Mouse (Mus musculus) liver, embryonic 13.5 days (tissue): ENCODE measurements around the gene Irf2bpl. TPM values are rescaled to one million over a fixed set of nuclear protein-coding genes. Genes with fewer than 3 reads are reported as not detected.
A peak's percentile ranks its signal among the peaks of the same experiment; 100 is the strongest.

Experiments used
- ATAC-seq: fragments of 200-750 bp; cut with Nextera tagmentation; 2 replicates; pipeline ENCODE4 v1.8.0; 2017; ENCODE audit warnings: low read depth, mild to moderate bottlenecking, moderate number of reproducible peaks, moderate library complexity
- DNase-seq: peaks from one replicate; pipeline ENCODE4 v3.0.0; 2022
- H3K27ac ChIP-seq: fragments of 300-500 bp; sonication (generic); 2 replicates; pipeline ENCODE4 v1.5.1; 2015; ENCODE audit warnings: moderate library complexity, mild to moderate bottlenecking, inconsistent platforms
- H3K27me3 ChIP-seq: fragments of 300-500 bp; sonication (generic); 2 replicates; pipeline ENCODE4 v1.6.1; 2015; ENCODE audit warnings: mild to moderate bottlenecking, inconsistent platforms
- H3K36me3 ChIP-seq: fragments of 300-500 bp; sonication (generic); 2 replicates; pipeline ENCODE4 v1.6.1; 2015; ENCODE audit warnings: mild to moderate bottlenecking, inconsistent platforms
- H3K4me1 ChIP-seq: fragments of 300-500 bp; sonication (generic); replicated peaks from 2 replicates; pipeline ENCODE4 v1.6.1; 2015; ENCODE audit warnings: inconsistent platforms
- H3K4me2 ChIP-seq: fragments of 300-500 bp; sonication (generic); 2 replicates; pipeline ENCODE4 v1.6.1; 2015; ENCODE audit warnings: inconsistent platforms, mild to moderate bottlenecking, moderate library complexity
- H3K4me3 ChIP-seq: fragments of 300-500 bp; sonication (generic); replicated peaks from 2 replicates; pipeline ENCODE4 v1.5.1; 2015; ENCODE audit warnings: mild to moderate bottlenecking, inconsistent platforms
- H3K9ac ChIP-seq: fragments of 300-500 bp; sonication (generic); 2 replicates; pipeline ENCODE4 v1.6.1; 2015; ENCODE audit warnings: mild to moderate bottlenecking, inconsistent platforms
- H3K9me3 ChIP-seq: fragments of 300-500 bp; sonication (generic); replicated peaks from 2 replicates; pipeline ENCODE4 v1.6.1; 2016; ENCODE audit warnings: inconsistent platforms
- WGBS: fragments of 180-500 bp; shearing (Covaris S2); methylation state at CpG from one replicate; pipeline ENCODE4 v1.1.7; 2015; ENCODE audit not compliant: insufficient replicate concordance; 5-methylcytosine and 5-hydroxymethylcytosine counted together
- polyA plus RNA-seq: library from polyadenylated mRNA; unstranded; fragments of >200 nt; fragmentation: Nextera tagmentation; extraction: Ambion mirVana; gene quantifications from 2 replicates; pipeline ENCODE4 v1.2.1, GENCODE M21; 2015

Gene Irf2bpl
- polyA plus RNA-seq, 1 experiment from 2014 or later: 2.8 TPM

GRCm38 (mm10) chr12:86896921-86897512, 12.4 kb upstream of the Irf2bpl start:
- H3K36me3 ChIP-seq: no peaks in the 10 kb centered on the region
- H3K27me3 ChIP-seq: peaks cover 3% of the 10 kb centered on the region
- H3K4me2 ChIP-seq: no peak overlapping the region
- WGBS: 26% methylated on average over 7 of the region's 7 CpGs
- 0 out of 2 replicates have a peak overlapping the region, but pooled peaks have one; percentile 22 for H3K9ac ChIP-seq
- H3K4me1 ChIP-seq: peaks cover 73% of the 10 kb centered on the region
- no peak overlapping the region for H3K4me3 ChIP-seq
- H3K27ac ChIP-seq: peak overlapping the region; percentile 56; the same call in 1 of the 2 replicates
- H3K9me3 ChIP-seq: no peaks in the 10 kb centered on the region
- ATAC-seq (no peak), DNase-seq (no peak)

- Histone ChIP-seq H3K4me1 (peaks cover 78% of the 10 kb centered on the region), H3K9me3 (no peaks in the 10 kb centered on the region), H3K36me3 (no peaks in the 10 kb centered on the region), H3K27me3 (peaks cover 9% of the 10 kb centered on the region), H3K9ac (peak overlapping the region; percentile 22; the same call in 1 of the 2 replicates), H3K4me2 (no peak overlapping the region), H3K4me3 (no peak overlapping the region), H3K27ac (peak overlapping the region; percentile 56; the same call in 1 of the 2 replicates)
- ATAC-seq: no peak
- DNase-seq: no peak
- WGBS: 46% methylated on average over 7 of the region's 7 CpGs
These were observed 11.9 kb upstream of the Irf2bpl start for GRCm38 (mm10) chr12:86896441-86896890.

- no peak overlapping the region for H3K9ac ChIP-seq
- H3K4me3 ChIP-seq: no peak overlapping the region
- H3K27me3 ChIP-seq: peaks cover 13% of the 10 kb centered on the region
- no peak for ATAC-seq
- peak overlapping the region; percentile 84; the same call in 1 of the 2 replicates for H3K4me2 ChIP-seq
- H3K27ac ChIP-seq: peak overlapping the region; percentile 93; the same call in 1 of the 2 replicates
- H3K9me3 ChIP-seq: no peaks in the 10 kb centered on the region
- no peak for DNase-seq
- peaks cover 82% of the 10 kb centered on the region for H3K4me1 ChIP-seq
- 50% methylated on average over 4 of the region's 4 CpGs for WGBS
- H3K36me3 ChIP-seq: no peaks in the 10 kb centered on the region
These were observed 11.3 kb upstream of the Irf2bpl start for GRCm38 (mm10) chr12:86895703-86896409.

GRCm38 (mm10) chr12:86894841-86895428, 10.3 kb upstream of the Irf2bpl start:
- Histone ChIP-seq H3K27me3 (peaks cover 22% of the 10 kb centered on the region), H3K27ac (peak overlapping the region; percentile 93), H3K4me3 (peak overlapping the region; percentile 61), H3K4me1 (peaks cover 87% of the 10 kb centered on the region), H3K4me2 (peak overlapping the region; percentile 84), H3K9ac (peak overlapping the region; percentile 70), H3K36me3 (no peaks in the 10 kb centered on the region), H3K9me3 (no peaks in the 10 kb centered on the region)
- no peak; the same call in 1 of the 2 replicates for ATAC-seq
- 4% methylated on average over 12 of the region's 12 CpGs for WGBS
- no peak for DNase-seq

DNA sequence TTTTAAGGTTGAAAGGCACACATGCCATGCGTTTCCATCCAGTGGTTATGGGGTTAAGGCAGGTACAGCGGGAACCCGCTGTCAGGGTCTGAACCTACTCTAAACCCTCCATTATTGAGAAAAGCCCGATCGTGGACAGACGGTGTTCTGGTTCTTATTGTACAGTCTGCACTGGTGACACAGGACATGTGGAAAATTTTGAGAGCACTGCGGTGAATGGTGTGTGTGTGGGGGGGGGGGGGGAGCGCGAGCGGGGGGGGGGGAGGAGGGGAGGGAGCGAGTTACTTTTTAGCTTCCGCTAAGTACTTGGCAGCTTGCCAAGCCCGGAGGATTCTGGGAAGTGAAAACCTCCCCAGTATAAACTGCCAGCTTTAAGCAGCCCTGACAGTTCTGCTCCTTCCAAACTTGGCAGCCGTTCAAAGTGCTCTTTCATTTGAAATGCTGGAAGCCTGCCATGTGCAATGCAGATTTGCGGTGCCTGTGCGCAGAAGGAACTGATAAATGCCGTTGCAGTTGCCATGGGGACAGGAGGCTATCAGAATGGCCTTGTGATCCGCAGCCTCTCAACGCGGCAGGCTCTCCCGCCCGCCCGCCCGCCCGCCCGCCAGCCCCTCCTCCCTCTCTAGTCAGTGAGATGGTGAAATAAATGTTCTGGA, 9.7 kb upstream of the Irf2bpl start:
- H3K9ac ChIP-seq: peak overlapping the region; percentile 70
- DNase-seq (peak; percentile 78), ATAC-seq (peak; percentile 82)
- H3K4me3 ChIP-seq: peak overlapping the region; percentile 61
- under 1% methylated on average over 21 of the region's 26 CpGs for WGBS
- peaks cover 89% of the 10 kb centered on the region for H3K4me1 ChIP-seq
- no peaks in the 10 kb centered on the region for H3K36me3 ChIP-seq
- no peaks in the 10 kb centered on the region for H3K9me3 ChIP-seq
- H3K27me3 ChIP-seq: peaks cover 28% of the 10 kb centered on the region
- H3K4me2 ChIP-seq: peak overlapping the region; percentile 84
- H3K27ac ChIP-seq: peak overlapping the region; percentile 93

DNA sequence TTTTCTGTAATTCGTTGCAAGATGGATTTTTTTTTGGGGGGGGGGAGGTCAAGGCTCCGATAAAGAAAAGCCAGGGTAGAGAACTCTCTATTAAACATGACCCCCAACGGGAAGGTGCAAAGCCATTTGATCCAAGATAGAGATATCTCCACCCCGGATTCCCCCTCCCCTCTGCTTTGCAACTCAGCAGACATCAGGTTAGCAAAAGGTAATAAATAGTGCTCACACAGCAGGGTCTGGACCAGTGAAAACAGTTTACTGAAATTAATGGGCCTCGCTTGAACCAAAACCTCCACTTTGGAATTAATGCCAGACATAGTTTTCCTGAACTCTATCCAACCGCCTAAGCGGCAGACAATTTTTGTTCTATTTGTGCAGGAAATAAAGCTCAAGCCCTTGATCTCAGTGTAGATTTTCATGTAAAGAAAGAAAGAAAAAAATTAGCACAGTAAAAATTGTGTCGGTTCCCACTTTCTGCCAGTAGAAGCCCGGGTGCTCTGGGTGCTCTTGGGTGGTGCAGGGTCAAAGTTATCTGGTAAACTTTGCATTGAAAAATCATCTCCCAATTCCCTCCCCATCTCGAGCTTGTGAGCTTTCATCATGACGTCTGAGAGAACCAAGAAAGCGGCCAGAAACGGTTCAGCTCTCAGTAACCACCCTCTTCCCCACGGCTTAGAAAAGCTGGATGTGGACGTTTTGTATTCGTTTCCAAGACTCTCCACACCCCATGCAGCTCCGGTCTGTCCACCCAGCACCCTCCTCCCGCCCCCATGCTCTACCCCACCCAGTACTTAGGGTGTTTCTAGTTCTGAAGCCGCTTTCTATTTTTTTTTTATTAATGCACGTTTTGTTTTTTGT, 9.0 kb upstream of the Irf2bpl start:
- peaks cover 36% of the 10 kb centered on the region for H3K27me3 ChIP-seq
- peak overlapping the region; percentile 66 for H3K9ac ChIP-seq
- 6% methylated on average over 20 of the region's 20 CpGs for WGBS
- ATAC-seq: peak; percentile 38
- no peaks in the 10 kb centered on the region for H3K36me3 ChIP-seq
- H3K4me2 ChIP-seq: peak overlapping the region; percentile 84
- DNase-seq: no peak
- peak overlapping the region; percentile 93 for H3K27ac ChIP-seq
- peaks cover 93% of the 10 kb centered on the region for H3K4me1 ChIP-seq
- H3K9me3 ChIP-seq: no peaks in the 10 kb centered on the region
- peak overlapping the region; percentile 61 for H3K4me3 ChIP-seq

DNA sequence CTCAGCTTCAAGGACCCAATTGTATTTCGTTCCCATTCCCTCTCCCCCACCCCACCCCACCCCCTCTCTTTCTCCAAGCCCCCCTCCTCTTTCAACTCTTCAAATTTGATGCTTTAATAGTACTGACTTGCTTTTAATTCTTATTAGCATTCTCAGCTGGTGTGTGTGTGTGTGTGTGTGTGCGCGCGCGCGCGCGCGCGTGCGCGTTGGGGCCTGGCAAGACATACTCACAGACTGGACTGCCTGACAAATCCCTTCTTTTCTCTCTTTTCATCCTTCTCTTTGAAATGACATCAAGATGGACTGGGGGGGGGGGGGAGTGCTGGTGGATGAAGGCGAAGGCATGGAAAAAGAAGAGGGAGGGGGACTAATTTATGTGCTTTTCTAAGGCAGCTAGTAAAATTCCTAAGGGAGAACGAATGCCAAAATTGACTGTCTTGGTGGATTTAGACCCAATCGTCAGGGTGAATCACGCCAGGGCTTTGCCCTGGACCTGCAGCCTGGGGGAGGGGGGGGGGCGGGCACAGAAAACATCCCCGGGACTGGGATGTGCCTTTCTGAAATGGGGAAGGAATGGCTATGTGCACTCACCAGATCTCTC, 8.2 kb upstream of the Irf2bpl start:
- peak overlapping the region; percentile 65; the same call in 1 of the 2 replicates for H3K9ac ChIP-seq
- ATAC-seq: no peak
- DNase-seq: no peak
- WGBS: 2% methylated on average over 18 of the region's 18 CpGs
- H3K27me3 ChIP-seq: peaks cover 43% of the 10 kb centered on the region
- peak overlapping the region; percentile 58 for H3K4me3 ChIP-seq
- peaks cover 93% of the 10 kb centered on the region for H3K4me1 ChIP-seq
- peak overlapping the region; percentile 93 for H3K27ac ChIP-seq
- peak overlapping the region; percentile 84 for H3K4me2 ChIP-seq
- H3K36me3 ChIP-seq: no peaks in the 10 kb centered on the region
- H3K9me3 ChIP-seq: no peaks in the 10 kb centered on the region

DNA sequence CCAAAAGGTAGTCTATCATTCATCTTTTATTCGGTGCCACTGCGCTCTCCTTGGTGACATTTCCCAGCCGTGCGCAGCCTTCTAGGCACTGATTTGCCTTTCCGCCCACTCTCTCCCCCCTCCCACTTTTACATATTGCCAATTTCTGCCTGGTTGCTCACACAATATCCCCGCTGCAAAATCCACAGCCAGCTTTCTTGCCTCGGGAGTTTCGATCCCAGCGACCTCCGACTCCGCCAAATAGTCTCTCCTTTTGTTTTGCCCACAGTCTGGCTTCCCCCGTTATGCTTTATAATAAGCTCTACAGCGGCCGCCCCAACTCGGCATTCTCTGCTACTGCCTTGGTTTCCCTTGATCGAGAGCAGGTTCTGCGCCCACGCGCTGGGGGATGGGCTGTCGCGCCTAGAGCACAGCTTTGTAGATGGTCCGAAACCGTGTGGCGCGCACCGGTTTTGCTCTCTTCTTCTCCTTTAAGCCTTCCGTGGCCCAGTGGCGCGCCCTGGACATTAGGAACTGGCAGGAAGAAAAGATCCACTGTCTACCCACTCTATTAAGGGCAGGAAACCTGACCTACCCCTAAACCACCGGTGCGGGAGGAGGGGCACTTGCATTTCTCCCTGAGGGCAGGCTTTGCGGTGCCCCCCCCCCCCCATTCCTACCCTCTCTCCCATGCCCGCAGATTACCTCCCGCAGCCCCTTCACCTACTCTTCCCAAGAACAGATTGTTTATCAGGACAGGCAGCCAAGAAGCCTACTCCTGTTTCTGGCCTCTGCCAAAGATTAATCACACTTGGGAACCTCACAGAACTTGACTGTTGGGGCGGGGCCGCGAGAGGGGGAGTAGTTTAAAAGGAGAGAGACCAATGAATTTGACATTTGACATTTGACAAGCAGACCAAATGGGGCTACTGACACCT, 7.4 kb upstream of the Irf2bpl start:
- peak overlapping the region; percentile 93 for H3K27ac ChIP-seq
- 3% methylated on average over 36 of the region's 37 CpGs for WGBS
- H3K27me3 ChIP-seq: peaks cover 50% of the 10 kb centered on the region
- no peaks in the 10 kb centered on the region for H3K9me3 ChIP-seq
- peak overlapping the region; percentile 58 for H3K4me3 ChIP-seq
- peak overlapping the region; percentile 65 for H3K9ac ChIP-seq
- no peaks in the 10 kb centered on the region for H3K36me3 ChIP-seq
- DNase-seq: peak; percentile 69
- ATAC-seq: peak; percentile 39
- H3K4me2 ChIP-seq: peak overlapping the region; percentile 84
- H3K4me1 ChIP-seq: peaks cover 93% of the 10 kb centered on the region

- H3K4me3 ChIP-seq: peak overlapping the region; percentile 58; the same call in 1 of the 2 replicates
- DNase-seq: no peak
- H3K4me1 ChIP-seq: peaks cover 91% of the 10 kb centered on the region
- ATAC-seq: no peak
- no peaks in the 10 kb centered on the region for H3K9me3 ChIP-seq
- H3K27ac ChIP-seq: peak overlapping the region; percentile 34; the same call in 1 of the 2 replicates
- peak overlapping the region; percentile 65; the same call in 1 of the 2 replicates for H3K9ac ChIP-seq
- H3K27me3 ChIP-seq: peaks cover 56% of the 10 kb centered on the region
- peak overlapping the region; percentile 84 for H3K4me2 ChIP-seq
- WGBS: 31% methylated on average over 11 of the region's 11 CpGs
- H3K36me3 ChIP-seq: no peaks in the 10 kb centered on the region
These were observed 6.8 kb upstream of the Irf2bpl start for GRCm38 (mm10) chr12:86891454-86891785.
